Mouse (Mus musculus): ENCODE results near the gene Foxn3. TPM values are rescaled to one million over a fixed set of nuclear protein-coding genes. Genes with fewer than 3 reads are reported as not detected.

The Foxn3 gene
- polyA plus RNA-seq, 1 experiment = 5.8 TPM

GRCm38 (mm10) chr12:99528958-99529357 is 34.4 kb downstream of the Foxn3 start:
- Histone ChIP-seq H3ac (ENCODE audit: control insufficient read depth, insufficient read length) (no peak overlapping the region), H3K4me2 (ENCODE audit: low read depth) (no peak overlapping the region), H3K4me3 (no peak overlapping the region), H3K27me3 (ENCODE audit: control insufficient read depth, insufficient read depth, insufficient read length) (no peaks in the 10 kb centered on the region), H3K79me2 (ENCODE audit: control insufficient read depth, insufficient read depth) (no peaks in the 10 kb centered on the region), H3K36me3 (ENCODE audit: control insufficient read depth, insufficient read depth) (no peaks in the 10 kb centered on the region)
- TF ChIP-seq POLR2AphosphoS2 (IDR thresholded peaks at IDR 0.05; ENCODE audit: insufficient read length, low read depth) = no peak
- no peak for TF ChIP-seq CEBPB (IDR thresholded peaks at IDR 0.05; ENCODE audit: insufficient read depth, poor library complexity, severe bottlenecking)
- no peak for TF ChIP-seq USF1 (IDR thresholded peaks at IDR 0.05; ENCODE audit: low read depth)
- no peak for TF ChIP-seq SRF (IDR thresholded peaks at IDR 0.05; ENCODE audit: control insufficient read depth, insufficient read length, low read depth)
- TF ChIP-seq MAX (IDR thresholded peaks at IDR 0.05; ENCODE audit: low read depth) = no peak
- TF ChIP-seq POLR2A (IDR thresholded peaks at IDR 0.05; ENCODE audit: insufficient read length, low read depth) = no peak
- no peak for TF ChIP-seq MYOG (IDR thresholded peaks at IDR 0.05; ENCODE audit: control insufficient read depth in 1 of 3, insufficient read depth in 1 of 3, insufficient read length in 2 of 3, low read depth in 2 of 3)
- no peak for TF ChIP-seq TCF3 (IDR thresholded peaks at IDR 0.05; ENCODE audit: insufficient read length, low read depth)
- TF ChIP-seq MYOD1 (IDR thresholded peaks at IDR 0.05; ENCODE audit: control insufficient read depth in 1 of 3, insufficient read length in 2 of 3, low read depth in 2 of 3) = no peak
- TF ChIP-seq TCF12 (IDR thresholded peaks at IDR 0.05; ENCODE audit: insufficient read depth, poor library complexity, severe bottlenecking) = no peak
- TF ChIP-seq REST (IDR thresholded peaks at IDR 0.05; ENCODE audit: insufficient read depth, insufficient read length) = no peak
- TF ChIP-seq E2F4 (IDR thresholded peaks at IDR 0.05; ENCODE audit: insufficient read depth) = no peak

- Histone ChIP-seq H3K79me2 (ENCODE audit: control insufficient read depth, insufficient read depth) (no peaks in the 10 kb centered on the region), H3K36me3 (ENCODE audit: control insufficient read depth, insufficient read depth) (no peaks in the 10 kb centered on the region), H3K4me2 (ENCODE audit: low read depth) (no peak overlapping the region), H3K4me3 (no peak overlapping the region), H3ac (ENCODE audit: control insufficient read depth, insufficient read length) (no peak overlapping the region), H3K27me3 (ENCODE audit: control insufficient read depth, insufficient read depth, insufficient read length) (no peaks in the 10 kb centered on the region)
- no peak for TF ChIP-seq MYOD1 (IDR thresholded peaks at IDR 0.05; ENCODE audit: control insufficient read depth in 1 of 3, insufficient read length in 2 of 3, low read depth in 2 of 3)
- no peak for TF ChIP-seq REST (IDR thresholded peaks at IDR 0.05; ENCODE audit: insufficient read depth, insufficient read length)
- no peak for TF ChIP-seq TCF12 (IDR thresholded peaks at IDR 0.05; ENCODE audit: insufficient read depth, poor library complexity, severe bottlenecking)
These were observed 35.9 kb downstream of the Foxn3 start for GRCm38 (mm10) chr12:99527452-99527851.

- Histone ChIP-seq H3K27me3 (ENCODE audit: control insufficient read depth, insufficient read depth, insufficient read length) (no peaks in the 10 kb centered on the region), H3K79me2 (ENCODE audit: control insufficient read depth, insufficient read depth) (no peaks in the 10 kb centered on the region)
These were observed 36.7 kb downstream of the Foxn3 start for GRCm38 (mm10) chr12:99526571-99527140.

DNA sequence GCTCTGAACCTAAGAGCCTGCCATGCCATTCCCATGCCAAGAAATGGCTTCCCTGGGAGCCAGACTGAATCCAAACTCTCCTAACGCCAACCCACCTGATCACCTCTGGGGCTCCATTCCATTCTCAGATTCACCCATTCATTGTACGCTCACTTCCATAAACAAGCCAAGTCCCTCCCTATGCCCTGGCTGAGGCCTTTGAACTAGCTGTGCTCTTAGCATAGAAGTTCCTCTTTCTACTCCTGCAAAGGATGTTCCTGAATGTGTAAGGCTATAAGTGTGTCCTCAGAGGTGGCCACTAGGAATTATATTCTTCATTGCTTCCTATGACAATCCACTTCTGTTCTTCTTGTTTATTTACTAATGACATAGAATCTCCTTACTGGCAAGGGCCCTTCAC is 40.5 kb downstream of the Foxn3 start:
- Histone ChIP-seq H3K27me3 (ENCODE audit: control insufficient read depth, insufficient read depth, insufficient read length) (no peaks in the 10 kb centered on the region), H3ac (ENCODE audit: control insufficient read depth, insufficient read length) (no peak overlapping the region), H3K4me2 (ENCODE audit: low read depth) (no peak overlapping the region), H3K79me2 (ENCODE audit: control insufficient read depth, insufficient read depth) (no peaks in the 10 kb centered on the region), H3K36me3 (ENCODE audit: control insufficient read depth, insufficient read depth) (no peaks in the 10 kb centered on the region), H3K4me3 (no peak overlapping the region)
- TF ChIP-seq TCF12 (IDR thresholded peaks at IDR 0.05; ENCODE audit: insufficient read depth, poor library complexity, severe bottlenecking) = no peak
- no peak for TF ChIP-seq TCF3 (IDR thresholded peaks at IDR 0.05; ENCODE audit: insufficient read length, low read depth)
- no peak for TF ChIP-seq E2F4 (IDR thresholded peaks at IDR 0.05; ENCODE audit: insufficient read depth)
- no peak for TF ChIP-seq CEBPB (IDR thresholded peaks at IDR 0.05; ENCODE audit: insufficient read depth, poor library complexity, severe bottlenecking)
- no peak for TF ChIP-seq POLR2AphosphoS2 (IDR thresholded peaks at IDR 0.05; ENCODE audit: insufficient read length, low read depth)
- TF ChIP-seq MAX (IDR thresholded peaks at IDR 0.05; ENCODE audit: low read depth) = no peak
- no peak for TF ChIP-seq POLR2A (IDR thresholded peaks at IDR 0.05; ENCODE audit: insufficient read length, low read depth)
- no peak for TF ChIP-seq SRF (IDR thresholded peaks at IDR 0.05; ENCODE audit: control insufficient read depth, insufficient read length, low read depth)
- TF ChIP-seq MYOD1 (IDR thresholded peaks at IDR 0.05; ENCODE audit: control insufficient read depth in 1 of 3, insufficient read length in 2 of 3, low read depth in 2 of 3) = no peak
- no peak for TF ChIP-seq MYOG (IDR thresholded peaks at IDR 0.05; ENCODE audit: control insufficient read depth in 1 of 3, insufficient read depth in 1 of 3, insufficient read length in 2 of 3, low read depth in 2 of 3)
- no peak for TF ChIP-seq REST (IDR thresholded peaks at IDR 0.05; ENCODE audit: insufficient read depth, insufficient read length)
- no peak for TF ChIP-seq USF1 (IDR thresholded peaks at IDR 0.05; ENCODE audit: low read depth)

More at GRCm38 (mm10) chr12:99526571-99527140, 36.7 kb downstream of the Foxn3 start:
- H3K4me2 ChIP-seq (ENCODE audit: low read depth) = no peak overlapping the region
- H3K4me3 ChIP-seq = no peak overlapping the region
- no peaks in the 10 kb centered on the region for H3K36me3 ChIP-seq (ENCODE audit: control insufficient read depth, insufficient read depth)
- no peak for TF ChIP-seq TCF12 (IDR thresholded peaks at IDR 0.05; ENCODE audit: insufficient read depth, poor library complexity, severe bottlenecking)
- TF ChIP-seq TCF3 (IDR thresholded peaks at IDR 0.05; ENCODE audit: insufficient read length, low read depth) = no peak
- TF ChIP-seq POLR2AphosphoS2 (IDR thresholded peaks at IDR 0.05; ENCODE audit: insufficient read length, low read depth) = no peak
- TF ChIP-seq USF1 (IDR thresholded peaks at IDR 0.05; ENCODE audit: low read depth) = no peak
- TF ChIP-seq POLR2A (IDR thresholded peaks at IDR 0.05; ENCODE audit: insufficient read length, low read depth) = no peak
- no peak for TF ChIP-seq REST (IDR thresholded peaks at IDR 0.05; ENCODE audit: insufficient read depth, insufficient read length)
- TF ChIP-seq MYOD1 (IDR thresholded peaks at IDR 0.05; ENCODE audit: control insufficient read depth in 1 of 3, insufficient read length in 2 of 3, low read depth in 2 of 3) = no peak
- no peak for TF ChIP-seq MAX (IDR thresholded peaks at IDR 0.05; ENCODE audit: low read depth)
- TF ChIP-seq SRF (IDR thresholded peaks at IDR 0.05; ENCODE audit: control insufficient read depth, insufficient read length, low read depth) = no peak
- H3ac ChIP-seq (ENCODE audit: control insufficient read depth, insufficient read length) = no peak overlapping the region

DNA sequence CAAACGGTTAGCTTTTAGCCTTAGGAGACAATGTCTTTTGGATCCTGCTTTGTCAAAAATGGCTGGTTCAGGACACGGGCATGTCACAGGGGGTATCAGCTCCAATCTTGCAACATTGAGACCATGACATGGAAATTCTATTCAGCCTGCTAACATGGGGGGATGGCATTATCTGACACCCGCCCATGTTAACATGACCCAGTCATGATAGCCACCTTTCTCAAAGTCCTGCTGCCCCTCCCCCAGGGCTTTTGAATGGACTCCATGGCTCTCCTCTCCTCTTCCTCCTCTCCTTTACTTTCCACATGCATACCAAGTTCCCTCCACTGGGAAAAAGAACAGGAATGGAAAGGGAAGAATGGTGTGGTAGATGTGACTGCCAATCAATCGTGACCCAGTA is 43.5 kb downstream of the Foxn3 start:
- H3K36me3 ChIP-seq (ENCODE audit: control insufficient read depth, insufficient read depth) = no peaks in the 10 kb centered on the region
- H3K4me2 ChIP-seq (ENCODE audit: low read depth) = no peak overlapping the region
- H3ac ChIP-seq (ENCODE audit: control insufficient read depth, insufficient read length) = no peak overlapping the region
- TF ChIP-seq TCF3 (IDR thresholded peaks at IDR 0.05; ENCODE audit: insufficient read length, low read depth) (no peak), MAX (IDR thresholded peaks at IDR 0.05; ENCODE audit: low read depth) (no peak), E2F4 (IDR thresholded peaks at IDR 0.05; ENCODE audit: insufficient read depth) (no peak), CEBPB (IDR thresholded peaks at IDR 0.05; ENCODE audit: insufficient read depth, poor library complexity, severe bottlenecking) (no peak), POLR2AphosphoS2 (IDR thresholded peaks at IDR 0.05; ENCODE audit: insufficient read length, low read depth) (no peak), USF1 (IDR thresholded peaks at IDR 0.05; ENCODE audit: low read depth) (no peak), POLR2A (IDR thresholded peaks at IDR 0.05; ENCODE audit: insufficient read length, low read depth) (no peak), MYOD1 (IDR thresholded peaks at IDR 0.05; ENCODE audit: control insufficient read depth in 1 of 3, insufficient read length in 2 of 3, low read depth in 2 of 3) (no peak), MYOG (IDR thresholded peaks at IDR 0.05; ENCODE audit: control insufficient read depth in 1 of 3, insufficient read depth in 1 of 3, insufficient read length in 2 of 3, low read depth in 2 of 3) (no peak), REST (IDR thresholded peaks at IDR 0.05; ENCODE audit: insufficient read depth, insufficient read length) (no peak), TCF12 (IDR thresholded peaks at IDR 0.05; ENCODE audit: insufficient read depth, poor library complexity, severe bottlenecking) (no peak), SRF (IDR thresholded peaks at IDR 0.05; ENCODE audit: control insufficient read depth, insufficient read length, low read depth) (no peak)
- no peak overlapping the region for H3K4me3 ChIP-seq
- no peaks in the 10 kb centered on the region for H3K27me3 ChIP-seq (ENCODE audit: control insufficient read depth, insufficient read depth, insufficient read length)
- H3K79me2 ChIP-seq (ENCODE audit: control insufficient read depth, insufficient read depth) = no peaks in the 10 kb centered on the region

All from myocyte (in vitro differentiated cells).